Mouse (Mus musculus) cerebellum, adult 9-10 months (tissue): ENCODE measurements around the gene Serpina3g.
"Not testable (repeated sequence)": the region's sequence is repeated elsewhere in the genome, so short reads cannot be mapped to it uniquely, and the experiment has no call there.

Experiments used
- DNase-seq: peaks from one replicate; pipeline ENCODE4 v3.0.0; 2022

Gene Serpina3g

DNA sequence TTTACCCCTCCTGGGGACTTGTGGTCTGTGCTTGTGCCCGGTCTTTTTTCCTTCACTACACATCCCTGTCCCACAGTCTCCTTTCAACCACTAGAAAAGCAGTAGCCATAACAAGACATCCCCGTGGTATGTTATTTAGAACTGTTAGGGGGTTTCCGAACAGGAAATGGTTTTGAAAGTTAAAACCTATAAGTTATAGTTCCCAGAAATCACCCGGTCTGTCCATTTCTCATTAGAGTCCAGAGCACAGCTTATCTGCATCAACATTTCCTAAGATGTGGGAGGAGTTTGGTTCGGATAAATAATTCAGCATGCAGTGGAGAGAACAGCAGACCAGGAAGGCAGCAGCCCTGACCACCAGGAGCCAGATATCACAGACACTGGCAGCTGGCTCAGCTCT, at the start of gene Serpina3g:
TSS of gene Serpina3g (plus strand) at position 331 of the 400 bp plus-strand sequence.
- no peak for DNase-seq

DNA sequence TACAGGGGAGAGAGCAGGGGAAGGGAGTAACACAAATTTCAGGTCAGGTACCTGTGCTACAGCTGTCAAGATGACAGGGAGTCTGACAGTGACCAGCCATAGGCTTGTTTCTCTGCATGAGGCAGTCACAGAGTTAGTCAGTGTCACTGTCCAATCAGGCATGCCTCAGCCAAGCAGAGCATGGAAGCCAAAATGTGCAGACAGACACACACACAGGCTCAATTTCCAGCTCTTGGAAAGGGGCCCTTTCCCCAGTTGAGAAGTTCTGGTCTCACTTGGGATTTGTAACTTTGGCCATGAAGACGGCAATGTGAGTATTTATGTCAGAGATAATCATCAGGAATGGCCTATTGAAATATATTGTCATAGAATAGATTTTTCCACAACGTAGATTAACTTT, 46.8 kb upstream of the Serpina3g start:
- DNase-seq: no peak

DNA sequence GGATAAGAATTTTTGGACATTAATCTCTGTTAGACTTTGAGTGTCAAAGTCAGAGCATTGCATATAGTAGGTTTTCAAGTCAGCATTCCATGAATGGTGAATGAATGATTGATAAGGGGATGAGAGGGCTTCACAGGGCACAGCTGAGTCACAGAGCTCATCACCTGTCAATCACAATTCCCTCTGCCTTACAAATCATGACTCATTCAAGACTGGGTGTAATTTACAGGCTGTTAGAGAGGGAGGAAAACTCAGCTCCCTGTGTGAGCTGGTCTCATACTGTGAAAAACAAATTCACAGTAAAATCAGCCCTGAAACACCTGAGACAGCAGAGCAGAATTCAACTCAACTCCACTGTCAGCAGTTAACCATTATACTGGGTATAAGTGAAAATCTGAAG, 45.2 kb upstream of the Serpina3g start:
- DNase-seq: no peak

DNA sequence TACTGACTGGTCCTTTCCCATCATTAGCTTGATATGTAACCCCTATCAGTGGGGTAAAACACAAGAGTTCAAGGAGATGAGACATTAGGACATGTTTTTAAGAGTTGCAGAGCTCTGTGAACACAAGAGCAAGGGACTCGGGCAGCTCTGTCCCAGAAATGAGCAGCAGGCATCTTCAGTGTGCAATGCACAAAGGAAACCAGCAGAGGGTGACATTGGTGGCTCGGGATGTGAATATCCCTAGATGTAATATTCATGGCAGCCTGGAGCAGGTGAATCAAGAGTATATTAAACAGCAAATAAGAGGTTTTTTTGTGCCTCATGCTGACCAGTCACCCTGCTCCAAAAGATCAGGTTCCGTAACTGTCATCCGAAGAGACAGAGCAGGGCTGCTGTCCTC, 26.9 kb upstream of the Serpina3g start:
- DNase-seq: no peak

DNA sequence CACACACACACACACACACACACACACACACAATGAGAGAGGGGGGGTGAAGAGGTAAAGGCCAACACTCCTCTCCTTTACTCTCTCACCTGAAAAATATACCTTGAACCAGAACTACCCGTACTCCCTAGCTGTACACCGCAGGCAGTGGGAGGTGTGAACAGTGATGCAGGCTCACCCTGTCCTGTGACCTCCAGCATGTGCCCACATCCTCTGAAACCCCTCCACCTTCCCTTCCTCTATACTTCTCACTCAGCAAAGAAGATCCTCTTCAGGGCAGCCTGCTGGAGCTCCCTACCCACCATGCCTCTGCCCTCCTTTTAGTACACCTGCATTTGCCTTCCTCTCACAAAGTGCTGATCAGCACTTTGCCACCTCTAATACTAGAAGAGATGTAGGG, 26.2 kb upstream of the Serpina3g start:
- no peak for DNase-seq

GRCm38 (mm10) chr12:104213689-104214444, 22.2 kb upstream of the Serpina3g start:
- DNase-seq: no peak

DNA sequence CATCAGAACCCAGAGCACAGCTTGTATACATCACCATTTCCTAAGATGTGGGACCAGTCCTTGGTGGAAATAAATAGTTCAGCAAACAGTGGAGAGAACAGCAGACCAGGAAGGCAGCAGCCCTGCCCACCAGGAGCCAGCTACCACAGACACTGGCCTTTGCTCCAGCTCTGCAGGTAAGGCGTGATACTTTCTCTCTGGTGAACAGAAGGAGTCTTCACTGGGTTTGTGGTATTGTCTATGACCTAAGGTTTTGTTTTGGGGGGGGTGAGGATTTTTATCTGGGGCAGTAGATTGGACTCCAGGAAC, 21.6 kb upstream of the Serpina3g start, which contains the start of gene Serpina3f:
TSS of gene Serpina3f (plus strand) at position 100 of the 309 bp plus-strand sequence.
- no peak for DNase-seq

DNA sequence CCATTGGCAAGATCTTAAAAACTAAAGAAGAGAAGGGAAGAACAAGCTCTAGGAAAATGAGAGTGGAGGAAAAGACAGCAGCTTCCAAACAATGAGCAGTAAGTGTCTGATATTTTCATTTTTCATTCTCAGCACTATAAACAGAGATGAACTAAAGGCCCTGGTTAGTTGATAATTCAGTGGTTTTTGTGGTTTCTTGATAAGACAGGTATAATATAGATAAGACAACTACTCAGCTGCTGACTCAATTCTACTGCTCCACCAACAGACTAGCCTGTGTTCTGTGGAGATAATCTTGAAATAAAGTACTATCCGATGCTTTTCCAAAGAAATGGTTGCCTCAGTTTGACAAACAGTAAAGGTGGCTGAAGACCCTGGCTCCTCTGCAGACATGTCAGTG, 20.8 kb upstream of the Serpina3g start:
- no peak for DNase-seq

DNA sequence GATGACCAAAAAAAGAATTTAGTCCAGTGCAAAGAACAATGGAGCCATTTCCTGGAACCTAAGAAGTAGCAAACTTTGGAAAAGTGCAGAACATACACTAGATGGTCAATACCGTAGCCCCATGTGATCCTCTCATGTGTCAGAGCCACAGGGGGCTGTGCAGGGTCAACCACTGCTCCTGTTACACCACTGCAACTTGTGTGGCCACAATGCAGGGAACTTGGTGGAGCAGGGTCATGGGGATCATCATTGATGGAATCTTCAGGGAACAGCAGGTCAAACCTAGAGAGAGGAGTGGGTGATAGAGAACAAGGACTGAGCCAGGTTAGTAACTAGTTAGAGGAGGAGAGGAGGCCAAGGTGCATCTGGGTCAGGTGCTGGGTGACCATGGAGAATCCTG, 14.4 kb upstream of the Serpina3g start:
- DNase-seq: no peak

DNA sequence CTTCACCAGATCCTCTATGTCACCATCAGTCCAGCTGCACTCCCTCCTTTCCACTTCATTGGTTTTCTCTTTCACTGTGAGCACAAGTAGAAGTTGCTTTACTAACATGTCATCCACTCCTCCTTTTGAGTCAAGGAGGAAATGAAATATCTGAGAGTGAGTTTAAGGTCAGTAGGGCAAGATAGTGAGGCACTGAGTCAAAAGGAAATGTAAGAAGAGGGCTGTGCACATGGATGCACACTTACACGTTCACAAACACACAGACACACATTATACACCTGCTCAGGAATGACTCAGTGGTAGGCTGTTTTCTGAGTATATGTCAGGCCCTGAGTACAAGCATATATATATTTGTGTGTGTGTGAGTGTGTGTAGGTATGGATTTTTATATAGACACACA, 12.4 kb upstream of the Serpina3g start:
- DNase-seq: no peak

DNA sequence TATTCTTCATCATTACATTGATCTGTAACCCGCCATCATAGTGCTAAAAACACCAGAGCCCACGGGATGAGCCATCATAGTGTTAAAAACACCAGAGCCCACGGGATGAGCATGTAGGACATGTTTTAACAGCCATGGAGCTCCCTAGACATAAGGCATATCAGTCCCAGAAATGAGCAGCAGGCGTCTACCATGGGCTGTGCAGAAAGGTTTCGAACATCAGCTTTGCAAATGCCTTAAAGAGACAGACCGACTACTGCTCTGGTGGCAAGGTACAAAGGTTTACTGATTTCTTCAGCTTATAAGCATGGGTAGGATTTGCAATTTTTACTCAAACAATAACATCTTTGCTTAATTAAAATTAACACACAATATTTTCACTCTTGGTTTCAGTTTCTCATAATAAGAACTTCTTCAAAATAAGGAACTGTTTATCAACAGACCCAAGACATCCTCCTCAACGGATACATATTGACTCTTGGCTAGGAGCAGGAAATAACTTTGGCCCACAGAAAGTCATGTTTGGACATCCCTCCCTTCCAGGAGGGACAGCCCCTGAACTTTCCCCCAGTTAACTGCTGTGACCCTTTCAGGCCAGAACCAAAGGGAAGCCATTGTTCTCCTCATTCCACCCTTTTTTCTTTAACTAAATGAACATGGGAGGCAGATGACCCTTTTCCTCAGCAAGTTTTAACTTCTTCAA, 11.3 kb upstream of the Serpina3g start:
- no peak for DNase-seq

- DNase-seq: no peak
Measured at GRCm38 (mm10) chr12:104230762-104231161, 5.3 kb upstream of the Serpina3g start.

- DNase-seq: not testable (repeated sequence)
Measured at GRCm38 (mm10) chr12:104238048-104238447, 2.0 kb downstream of the Serpina3g start.

DNA sequence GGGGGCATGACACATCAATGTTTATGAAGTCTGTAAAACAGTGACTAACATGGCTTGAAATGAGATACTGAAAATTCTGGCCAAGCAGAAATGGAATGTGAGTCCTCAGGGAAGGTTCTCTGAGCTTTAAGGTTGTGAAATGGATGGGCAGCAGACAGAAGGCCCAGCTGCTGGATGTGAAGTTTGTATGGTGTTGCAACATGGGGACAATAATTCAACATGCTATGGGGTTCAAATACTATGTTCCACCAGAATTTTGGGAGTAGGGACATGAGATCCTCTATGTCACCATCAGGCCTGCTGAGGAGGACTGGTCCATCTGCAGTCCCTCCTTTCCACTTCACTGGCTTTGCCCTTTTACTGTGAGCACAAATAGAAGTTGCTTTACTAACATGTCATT, 7.3 kb downstream of the Serpina3g start:
- DNase-seq: no peak

DNA sequence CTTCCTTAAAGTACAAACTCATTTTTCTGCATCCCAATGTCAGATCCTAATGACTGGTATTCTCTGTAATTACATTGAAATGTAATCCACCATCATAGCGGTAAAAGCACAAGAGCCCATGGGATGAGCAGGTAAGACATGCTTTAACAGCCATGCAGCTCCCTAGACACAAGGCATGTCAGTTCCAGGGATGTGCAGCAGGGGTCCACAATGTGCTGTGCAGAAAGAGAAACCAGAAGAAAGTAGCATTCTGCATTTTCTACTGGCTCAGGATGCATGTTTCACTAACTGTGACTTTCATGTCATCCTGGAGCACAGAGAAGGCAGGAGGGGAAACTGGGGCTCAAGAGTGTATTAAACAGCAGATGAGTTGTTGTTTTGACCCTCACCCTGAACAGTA, 9.0 kb downstream of the Serpina3g start:
- no peak for DNase-seq

- DNase-seq: no peak
Measured at GRCm38 (mm10) chr12:104245595-104245994, 9.6 kb downstream of the Serpina3g start.

GRCm38 (mm10) chr12:104247553-104248002, 11.5 kb downstream of the Serpina3g start:
- no peak for DNase-seq

DNA sequence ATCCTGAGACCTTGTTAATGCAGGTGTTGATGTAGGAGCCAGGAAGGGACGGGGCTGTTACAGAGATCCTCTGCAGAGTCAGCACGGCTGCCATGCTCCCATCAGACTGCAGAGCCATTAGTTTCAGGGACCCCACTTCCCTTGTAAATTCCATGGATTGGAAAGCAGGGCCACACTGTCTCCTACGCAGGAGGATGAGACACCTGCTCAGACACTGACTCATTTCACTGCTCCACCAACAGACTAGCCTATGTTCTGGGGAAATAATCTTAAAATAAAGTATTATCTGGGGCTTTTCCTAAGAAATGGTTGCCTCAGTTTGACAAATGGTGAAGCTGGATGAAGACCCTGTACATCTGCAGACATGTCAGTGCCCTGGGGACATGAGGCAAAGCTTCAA, 12.2 kb downstream of the Serpina3g start:
- no peak for DNase-seq

DNA sequence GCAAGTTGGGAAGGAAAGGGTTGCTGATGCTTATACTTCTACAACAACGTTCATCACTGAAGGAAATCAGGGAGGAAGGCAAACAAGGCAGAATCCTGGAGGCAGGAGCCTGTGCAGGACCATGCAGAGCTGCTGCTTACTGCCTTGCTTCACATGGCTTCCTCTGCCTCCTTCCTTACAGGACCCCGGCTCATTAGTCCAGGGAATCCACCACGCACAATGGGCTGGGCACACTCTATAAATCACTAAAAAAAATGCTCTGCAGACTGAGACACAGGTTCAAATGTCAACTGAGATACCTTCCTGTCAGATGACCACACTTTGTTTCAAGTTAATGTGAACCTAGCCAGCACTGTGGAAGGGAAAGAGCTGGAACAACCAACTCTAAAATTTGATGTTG, 25.0 kb downstream of the Serpina3g start:
- no peak for DNase-seq

DNA sequence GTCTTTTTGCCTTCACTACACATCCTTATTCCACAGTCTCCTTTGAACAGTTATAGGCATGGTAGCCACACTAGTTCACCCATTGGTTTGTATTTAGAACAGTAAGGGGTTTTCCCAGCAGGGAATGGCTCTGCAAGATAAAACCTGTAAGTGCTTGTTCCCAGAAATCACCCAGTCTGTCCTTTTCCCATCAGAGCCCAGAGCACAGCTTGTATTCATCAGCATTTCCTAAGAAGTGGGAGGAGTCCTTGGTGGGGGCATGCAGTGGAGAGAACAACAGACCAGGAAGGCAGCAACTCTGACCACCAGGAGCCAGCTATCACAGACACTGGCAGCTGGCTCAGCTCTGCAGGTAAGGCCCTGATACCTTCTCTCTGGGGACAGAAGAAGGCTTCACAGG, 26.8 kb downstream of the Serpina3g start, which contains the start of gene Serpina3i:
TSS of gene Serpina3i (plus strand) at position 260 of the 400 bp plus-strand sequence.
- no peak for DNase-seq

GRCm38 (mm10) chr12:104266374-104266773, 30.3 kb downstream of the Serpina3g start:
- no peak for DNase-seq

DNA sequence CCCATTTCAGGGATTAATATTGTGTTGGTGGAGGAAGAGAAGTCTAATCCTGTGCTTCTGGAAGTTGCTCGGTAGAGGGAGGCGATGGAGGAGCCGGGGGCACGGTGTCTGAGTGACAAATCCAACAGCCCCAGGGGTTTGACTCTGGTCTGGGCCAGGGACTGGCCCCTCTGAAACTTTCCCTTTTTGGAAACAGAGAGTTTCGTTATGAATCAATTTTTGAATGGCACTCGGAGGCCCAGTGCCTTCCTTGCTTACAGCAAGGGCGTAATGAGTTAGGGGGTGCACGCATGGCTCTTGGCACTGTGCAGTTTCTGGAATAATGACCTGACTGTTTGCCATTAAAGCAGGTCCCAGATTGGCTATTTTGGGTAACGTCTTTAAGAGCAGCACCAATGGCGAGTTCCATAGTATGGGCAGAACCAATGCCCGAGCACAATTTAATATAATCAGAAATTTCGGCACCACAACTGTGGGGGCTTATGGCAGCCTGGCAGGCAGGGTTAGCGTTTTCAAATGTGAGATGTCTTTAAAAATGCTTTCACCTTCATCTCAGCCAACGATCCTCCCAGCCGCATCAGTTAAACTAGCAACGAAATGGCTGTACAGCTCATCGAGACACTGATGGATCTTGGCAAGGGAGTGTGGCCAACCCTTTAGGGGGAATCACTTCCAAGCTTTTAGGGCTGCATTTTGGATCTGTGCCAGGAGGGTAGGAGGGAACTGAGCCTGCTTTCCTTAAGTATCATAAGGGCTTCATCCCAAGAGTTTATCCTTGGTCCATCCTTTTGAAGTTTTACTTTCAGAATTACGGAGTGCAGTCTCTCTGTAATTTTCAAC, 42.4 kb downstream of the Serpina3g start:
- no peak for DNase-seq

GRCm38 (mm10) chr12:104279056-104279435, 43.0 kb downstream of the Serpina3g start:
- no peak for DNase-seq

DNA sequence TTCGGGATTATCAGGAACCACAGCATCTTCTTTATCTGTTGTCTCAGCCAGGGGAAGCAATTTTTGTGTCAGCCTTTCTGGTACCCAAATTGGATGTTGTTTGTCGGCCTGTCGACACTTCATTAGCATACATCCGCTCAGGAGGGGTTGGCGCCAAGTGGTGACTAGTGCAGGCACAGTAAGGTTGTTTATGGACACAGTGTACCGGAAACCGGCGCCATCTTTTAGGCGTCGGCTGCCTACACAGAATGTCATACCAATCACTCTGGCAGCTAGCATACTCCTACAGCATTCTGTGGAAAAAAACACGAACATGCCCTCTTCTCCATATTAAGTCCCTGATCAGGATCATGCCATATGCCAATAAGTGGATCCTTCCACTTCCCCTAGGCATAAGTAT, 47.3 kb downstream of the Serpina3g start:
- no peak for DNase-seq
